Mouse (Mus musculus) heart, adult 2 months (tissue): ENCODE data around the gene Nubpl. TPM values are rescaled to one million over a fixed set of nuclear protein-coding genes. Genes with fewer than 3 reads are reported as not detected.

Source experiments
- DNase-seq, 2 experiments: peaks; one replicate each; pipeline ENCODE4 v3.0.0; 2021
- H3K27ac ChIP-seq: fragments of 200-600 bp; 2 replicates; pipeline ENCODE4 v1.8.1; 2022
- H3K27me3 ChIP-seq: fragments of 200-500 bp; 2 replicates; pipeline ENCODE4 v1.6.1; 2012; ENCODE audit warnings: mild to moderate bottlenecking, low read length, inconsistent platforms, mixed read lengths; ENCODE audit not compliant: control insufficient read depth, insufficient read depth
- H3K36me3 ChIP-seq: fragments of 200-500 bp; 2 replicates; pipeline ENCODE4 v1.6.1; 2012; ENCODE audit warnings: low read length, inconsistent platforms; ENCODE audit not compliant: control insufficient read depth, insufficient read depth
- H3K4me1 ChIP-seq: fragments of 200-500 bp; 2 replicates; pipeline ENCODE4 v1.6.1; 2011; ENCODE audit warnings: low read length; ENCODE audit not compliant: control insufficient read depth, insufficient read depth
- H3K4me3 ChIP-seq: fragments of 200-600 bp; 2 replicates; pipeline ENCODE4 v1.8.1; 2022
- H3K79me2 ChIP-seq: fragments of 200-500 bp; replicated peaks from 2 replicates; pipeline ENCODE4 v1.6.1; 2012; ENCODE audit warnings: mild to moderate bottlenecking, inconsistent platforms, low read length, moderate library complexity, mixed read lengths; ENCODE audit not compliant: control insufficient read depth, insufficient read depth
- H3K9ac ChIP-seq: fragments of 200-500 bp; 2 replicates; pipeline ENCODE4 v1.6.1; 2012; ENCODE audit warnings: low read depth, mild to moderate bottlenecking, control low read depth, inconsistent platforms, low read length, mixed read lengths
- CTCF ChIP-seq: fragments of 200-600 bp; IDR thresholded peaks from 2 replicates; pipeline ENCODE4 v1.8.1; 2022; ENCODE audit warnings: antibody characterized with exemption, mild to moderate bottlenecking, moderate library complexity
- EP300 ChIP-seq: fragments of 200-500 bp; IDR thresholded peaks from 2 replicates; pipeline ENCODE4 v1.6.1; 2011; ENCODE audit warnings: low read depth, low read length, control low read depth; ENCODE audit not compliant: insufficient read depth
- POLR2A ChIP-seq: fragments of 200-500 bp; IDR thresholded peaks from 2 replicates; pipeline ENCODE4 v1.6.1; 2011; ENCODE audit warnings: mild to moderate bottlenecking, low read depth, low read length, control low read depth; ENCODE audit not compliant: insufficient read depth
- WGBS: fragments of 180-500 bp; shearing (Covaris S2); methylation state at CpG from one replicate; pipeline ENCODE4 v1.1.7; 2018; 5-methylcytosine and 5-hydroxymethylcytosine counted together
- intact Hi-C: fragments of 180-260 bp; cut with DNase I; formaldehyde crosslinking; loops from one replicate; pipeline ENCODE4 v1.15.1; 2025
- polyA plus RNA-seq: library from polyadenylated mRNA; depleted of rRNA; stranded (reverse); fragments of >200 nt; gene quantifications from 2 replicates; pipeline ENCODE4 v1.2.3, GENCODE M21; 2012
- total RNA-seq, 2 experiments: library from RNA; stranded (reverse); gene quantifications; 2 replicates each; pipeline ENCODE4 v1.2.3; 2021

Gene Nubpl
- total and polyA plus RNA-seq, 3 experiments: 3.2 to 10.3 (median 7.5) TPM

DNA sequence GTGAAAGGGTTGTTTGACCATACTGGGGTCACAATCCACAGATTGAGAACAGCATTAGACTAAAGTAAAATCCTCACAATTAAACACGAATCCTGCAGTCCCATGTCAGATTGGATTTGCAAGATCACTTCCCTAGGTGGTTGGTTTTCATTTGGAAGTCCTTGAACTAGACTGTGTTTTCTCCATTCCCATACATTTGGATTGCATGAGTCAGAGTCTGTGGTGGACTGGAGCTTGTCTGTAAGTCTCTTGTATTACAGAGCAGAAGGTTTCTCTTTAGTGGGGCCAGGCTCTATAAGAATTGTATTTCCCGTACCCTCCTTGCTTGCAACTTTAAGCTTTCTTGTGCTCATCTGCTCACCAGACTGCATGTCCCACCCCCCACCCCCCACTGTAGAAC, 151.0 kb downstream of the Nubpl start:
- intact Hi-C loops: no loop called here
- H3K9ac ChIP-seq: no peak overlapping the region
- H3K36me3 ChIP-seq: no peaks in the 10 kb centered on the region
- no peaks in the 10 kb centered on the region for H3K27me3 ChIP-seq
- H3K79me2 ChIP-seq: no peaks in the 10 kb centered on the region
- WGBS: 87% methylated on average over 2 of the region's 2 CpGs
- TF ChIP-seq CTCF (no peak), EP300 (no peak)
- H3K27ac ChIP-seq: no peak overlapping the region
- H3K4me1 ChIP-seq: no peaks in the 10 kb centered on the region
- no peak overlapping the region for H3K4me3 ChIP-seq
- DNase-seq: no peak

DNA sequence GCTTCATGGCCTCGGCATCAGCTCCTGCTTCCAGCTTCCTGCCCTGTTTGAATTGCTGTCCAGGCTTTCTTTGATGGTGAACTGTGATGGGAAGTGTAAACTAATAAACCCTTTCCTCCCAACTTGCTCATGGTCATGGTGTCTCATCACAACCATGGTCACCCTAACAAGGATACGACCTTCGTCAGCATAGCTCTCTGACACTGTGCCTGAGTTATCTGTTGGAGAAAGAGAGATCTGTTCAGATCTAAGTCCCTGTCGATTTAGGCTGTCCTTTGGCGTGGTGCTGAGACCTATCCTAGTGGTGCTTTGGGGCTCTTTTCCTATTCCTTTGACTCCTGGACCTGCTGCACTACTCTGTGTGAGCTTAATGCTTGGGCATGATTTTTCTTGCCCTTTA, 156.6 kb downstream of the Nubpl start:
- H3K27ac ChIP-seq: no peak overlapping the region
- no peak for DNase-seq
- WGBS: 75% methylated on average over 5 of the region's 5 CpGs
- H3K4me3 ChIP-seq: no peak overlapping the region
- H3K36me3 ChIP-seq: no peaks in the 10 kb centered on the region
- no peak overlapping the region for H3K9ac ChIP-seq
- no peaks in the 10 kb centered on the region for H3K27me3 ChIP-seq
- intact Hi-C loops: no loop called here
- H3K4me1 ChIP-seq: no peaks in the 10 kb centered on the region
- TF ChIP-seq POLR2A: no peak
- TF ChIP-seq EP300: no peak
- TF ChIP-seq CTCF: no peak
- no peaks in the 10 kb centered on the region for H3K79me2 ChIP-seq

DNA sequence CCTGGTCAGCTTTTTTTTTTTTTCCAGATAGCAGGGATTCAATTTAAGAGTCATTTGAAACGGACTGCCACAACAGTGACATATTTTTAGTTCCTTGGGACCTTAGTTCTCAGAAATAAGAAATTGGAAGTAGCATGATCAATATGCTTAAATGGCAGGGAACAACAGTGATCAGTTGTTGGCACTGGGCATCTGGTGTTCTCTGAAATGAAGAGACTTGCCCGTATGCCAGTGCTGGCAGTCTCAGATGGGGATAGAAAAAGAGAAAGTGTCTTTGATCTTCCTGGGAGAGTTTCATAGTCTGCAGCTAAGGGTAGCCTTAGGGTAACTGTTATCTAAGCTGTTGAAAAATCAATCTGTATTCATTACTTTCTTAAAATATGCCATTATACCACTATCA, 170.6 kb downstream of the Nubpl start:
- DNase-seq: no peak
- no peaks in the 10 kb centered on the region; the same call in 1 of the 2 replicates for H3K4me1 ChIP-seq
- 91% methylated on average over 2 of the region's 2 CpGs for WGBS
- no peak for TF ChIP-seq EP300
- TF ChIP-seq CTCF: no peak
- no peak for TF ChIP-seq POLR2A
- no peaks in the 10 kb centered on the region for H3K79me2 ChIP-seq
- no peak overlapping the region for H3K9ac ChIP-seq
- H3K27ac ChIP-seq: no peak overlapping the region
- intact Hi-C loops: no loop called here
- no peak overlapping the region for H3K4me3 ChIP-seq
- no peaks in the 10 kb centered on the region for H3K27me3 ChIP-seq
- H3K36me3 ChIP-seq: peaks cover 3% of the 10 kb centered on the region

DNA sequence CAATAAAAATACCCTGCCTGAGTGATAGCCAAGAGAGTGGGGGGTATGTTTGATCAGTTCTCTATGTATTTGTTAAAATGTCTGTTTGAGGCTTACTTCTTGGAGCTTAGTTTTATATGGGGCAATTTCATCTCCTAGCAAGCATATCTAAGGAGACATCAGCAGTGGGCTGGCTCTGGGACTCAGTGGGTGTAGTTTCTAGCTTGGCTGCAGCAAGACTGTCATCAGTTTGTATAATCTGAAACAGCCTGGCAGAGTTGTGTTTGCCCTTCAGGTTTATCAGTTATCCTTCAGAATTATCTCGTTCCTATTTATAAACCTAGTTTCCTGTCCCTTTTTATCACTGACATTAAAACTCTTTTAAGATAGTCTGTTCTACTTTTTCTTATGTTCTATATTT, 175.3 kb downstream of the Nubpl start:
- peaks cover 3% of the 10 kb centered on the region for H3K36me3 ChIP-seq
- 5% methylated on average over 1 of the region's 1 CpGs for WGBS
- H3K27me3 ChIP-seq: no peaks in the 10 kb centered on the region
- H3K9ac ChIP-seq: no peak overlapping the region
- no peak overlapping the region for H3K27ac ChIP-seq
- no peaks in the 10 kb centered on the region for H3K79me2 ChIP-seq
- no peaks in the 10 kb centered on the region; the same call in 1 of the 2 replicates for H3K4me1 ChIP-seq
- intact Hi-C loops: no loop called here
- no peak overlapping the region for H3K4me3 ChIP-seq
- no peak for TF ChIP-seq EP300
- TF ChIP-seq POLR2A: no peak
- no peak for TF ChIP-seq CTCF
- no peak for DNase-seq

DNA sequence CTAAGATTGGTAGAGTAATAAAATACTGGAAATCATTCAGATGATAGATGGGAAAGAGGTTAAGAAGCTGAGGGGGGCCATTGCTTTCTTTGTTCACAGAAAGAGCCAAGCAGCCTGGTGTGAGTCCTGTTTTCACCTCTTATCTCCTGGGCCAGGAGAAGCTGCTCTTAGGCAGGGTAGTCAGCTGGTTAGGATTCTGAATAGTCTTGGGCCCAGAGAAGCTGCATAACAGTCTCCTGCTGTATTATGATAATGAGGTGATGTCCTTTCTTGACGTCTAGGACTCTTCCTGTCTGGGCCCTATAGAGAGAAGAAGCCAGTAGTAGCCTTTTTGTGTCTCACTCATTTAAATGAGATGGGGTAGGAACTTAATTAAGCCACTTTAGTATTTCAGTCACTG, 178.8 kb downstream of the Nubpl start:
- Histone ChIP-seq H3K4me1 (no peaks in the 10 kb centered on the region; the same call in 1 of the 2 replicates), H3K27ac (no peak overlapping the region), H3K36me3 (peaks cover 3% of the 10 kb centered on the region), H3K9ac (no peak overlapping the region), H3K27me3 (no peaks in the 10 kb centered on the region), H3K4me3 (no peak overlapping the region), H3K79me2 (no peaks in the 10 kb centered on the region)
- DNase-seq: no peak
- intact Hi-C loops: no loop called here
- no peak for TF ChIP-seq POLR2A
- no peak for TF ChIP-seq EP300
- no peak for TF ChIP-seq CTCF
- WGBS: 32% methylated on average over 1 of the region's 1 CpGs

DNA sequence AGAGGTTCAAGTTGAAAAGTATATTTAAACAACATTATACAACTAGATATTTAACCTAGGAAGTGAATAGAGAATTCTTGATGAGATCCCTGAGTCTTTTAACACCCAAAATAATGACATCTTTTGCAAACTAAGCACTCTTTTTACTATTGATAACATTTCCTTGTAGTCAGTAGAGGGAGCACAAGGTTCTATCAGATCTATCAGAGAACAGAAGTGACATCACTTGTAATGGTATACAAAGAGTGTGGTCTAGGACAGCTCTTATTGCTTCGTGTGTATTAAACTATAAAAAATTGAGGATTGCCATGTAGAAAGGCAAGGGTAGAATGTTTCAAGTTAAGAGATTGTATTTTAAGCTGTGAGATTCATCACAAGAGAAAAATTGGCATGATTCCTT, 183.7 kb downstream of the Nubpl start:
- no peak overlapping the region for H3K4me3 ChIP-seq
- intact Hi-C loops: no loop called here

More for the DNA sequence above, 183.7 kb downstream of the Nubpl start:
- no peaks in the 10 kb centered on the region for H3K79me2 ChIP-seq
- no peaks in the 10 kb centered on the region for H3K4me1 ChIP-seq
- DNase-seq: no peak
- H3K9ac ChIP-seq: no peak overlapping the region
- no peak overlapping the region for H3K27ac ChIP-seq
- H3K36me3 ChIP-seq: no peaks in the 10 kb centered on the region
- no peaks in the 10 kb centered on the region for H3K27me3 ChIP-seq
- TF ChIP-seq EP300 (no peak), POLR2A (no peak), CTCF (peak; percentile 38)
- WGBS: 63% methylated on average over 1 of the region's 1 CpGs
